15 mouse cellular contexts compared by ENCODE assay signal in the genomic region with DNA sequence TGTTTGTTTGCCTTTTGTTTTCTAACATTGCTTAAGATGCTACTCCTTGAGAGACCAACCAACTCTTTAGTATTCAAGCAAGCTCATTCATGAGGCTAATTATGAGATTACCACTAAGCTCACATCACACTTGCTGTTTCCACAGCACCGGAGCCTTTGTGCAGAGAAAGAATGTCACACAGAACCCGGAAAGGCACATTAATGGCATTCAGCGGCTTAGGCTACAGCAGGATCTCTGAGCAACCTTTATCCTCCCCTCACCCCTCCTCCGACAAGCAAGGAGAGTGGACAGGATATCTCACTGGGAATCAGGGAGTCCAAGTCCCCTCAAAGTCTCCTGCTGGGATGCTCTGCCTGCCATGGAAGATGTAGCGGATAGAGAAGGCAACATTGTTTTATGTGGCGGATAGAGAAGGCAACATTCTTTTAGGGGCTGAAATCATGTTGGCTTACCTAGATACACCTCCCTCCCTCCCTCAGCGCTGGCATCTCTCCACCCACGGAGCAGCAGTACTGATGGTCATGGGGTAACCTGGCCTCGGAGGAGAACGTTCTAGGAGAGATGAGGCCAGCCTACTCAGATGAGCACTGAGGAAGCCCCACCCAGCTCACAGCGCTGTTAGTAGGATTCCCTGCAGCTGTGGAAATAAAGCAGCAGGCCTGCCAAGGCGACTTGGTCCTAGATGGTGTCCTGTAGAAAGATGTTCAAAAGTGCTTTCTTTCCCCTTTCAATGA.
A peak's percentile ranks its signal among the peaks of the same experiment; 100 is the strongest.
DNase-seq lines count a peak whose midpoint lies in the region; ATAC-seq lines count a peak whose summit lies in the region.
"Had no signal": no experiment of that assay in that cellular context is flagged by ENCODE, and none has a peak within 500 bp of the region (broad histone marks: within the 10 kb centered on the region; RNA-seq: fewer than 3 reads in every experiment).

No protein-coding gene starts in this region.

- H3K9ac ChIP-seq in forebrain, embryonic 14.5 days (ENCODE audit: low read length), result no peak overlapping the region
- 0 out of 2 replicates have a peak overlapping the region, but pooled peaks have one; percentile 8 for H3K9ac ChIP-seq in midbrain, embryonic 13.5 days (replicated peaks)
- H3K9ac ChIP-seq: hindbrain, embryonic 14.5 days; lung, embryonic 14.5 days had no signal

- no peaks in the 10 kb centered on the region for H3K9me3 ChIP-seq in forebrain, embryonic 14.5 days (replicated peaks; ENCODE audit: control insufficient read depth, low read length)
- H3K9me3 ChIP-seq in midbrain, embryonic 13.5 days, result no peaks in the 10 kb centered on the region

- peak; percentile 24 for DNase-seq in right cerebral cortex, postnatal 4 days
- no peak for DNase-seq in right cerebral cortex, adult 18-20 months
- peak; percentile 62 for DNase-seq in forebrain, embryonic 14.5 days (ENCODE audit: low spot score)
- DNase-seq in cerebellum, adult 9-10 months, result no peak
- DNase-seq in lung, postnatal 36 days, result no peak
- no peak for DNase-seq in urinary bladder, adult 2 months (ENCODE audit: low spot score)
- DNase-seq: cerebellum, adult 2 months; gastrocnemius, postnatal 10 days; kidney, adult 18-20 months; kidney, postnatal 25 days; layer of hippocampus, adult 9-11 months; lung, embryonic 14.5 days had no signal

- H3K4me3 ChIP-seq in forebrain, embryonic 14.5 days (ENCODE audit: low read depth, low read length), result no peak overlapping the region
- no peak overlapping the region for H3K4me3 ChIP-seq in midbrain, embryonic 13.5 days (replicated peaks)

- WGBS in forebrain, embryonic 14.5 days, result 16% methylated on average over 12 of the region's 12 CpGs
- whole genome bisulfite sequencing in midbrain, embryonic 13.5 days, result 22% methylated on average over 12 of the region's 12 CpGs

- no peak overlapping the region for H3K27ac ChIP-seq in forebrain, embryonic 14.5 days (ENCODE audit: low read depth, low read length)
- peak overlapping the region; percentile 10; the same call in 1 of the 2 replicates for H3K27ac ChIP-seq in midbrain, embryonic 13.5 days
- H3K27ac ChIP-seq: hindbrain, embryonic 14.5 days had no signal

- H3K4me2 ChIP-seq in forebrain, embryonic 14.5 days (ENCODE audit: low read length), result peak overlapping the region; percentile 23; the same call in 1 of the 2 replicates
- peak overlapping the region; percentile 7; the same call in 1 of the 2 replicates for H3K4me2 ChIP-seq in midbrain, embryonic 13.5 days (replicated peaks)
- H3K4me2 ChIP-seq: hindbrain, embryonic 14.5 days; liver, embryonic 11.5 days; lung, embryonic 14.5 days had no signal

- no peaks in the 10 kb centered on the region for H3K36me3 ChIP-seq in forebrain, embryonic 14.5 days (ENCODE audit: control insufficient read depth, insufficient read depth, low read length)
- no peaks in the 10 kb centered on the region for H3K36me3 ChIP-seq in midbrain, embryonic 13.5 days

- H3K27me3 ChIP-seq in forebrain, embryonic 14.5 days (replicated peaks; ENCODE audit: control insufficient read depth, insufficient read depth, low read length), result no peaks in the 10 kb centered on the region
- peaks cover 13% of the 10 kb centered on the region; the same call in 1 of the 2 replicates for H3K27me3 ChIP-seq in midbrain, embryonic 13.5 days

- ATAC-seq in forebrain, embryonic 14.5 days, result peak; percentile 16; the same call in 1 of the 2 replicates
- ATAC-seq in midbrain, embryonic 13.5 days, result no peak

- H3K4me1 ChIP-seq in forebrain, embryonic 14.5 days (ENCODE audit: control insufficient read depth, insufficient read depth, low read length), result peaks cover 4% of the 10 kb centered on the region; the same call in 1 of the 2 replicates
- H3K4me1 ChIP-seq in midbrain, embryonic 13.5 days (replicated peaks), result peaks cover 25% of the 10 kb centered on the region

Comparison
In these comparisons a context has a peak if more than half of its experiments do, and no peak if none do; other contexts are left out.
1. DNase-seq: peak in right cerebral cortex, postnatal 4 days (single experiment) and forebrain, embryonic 14.5 days (single experiment); none in right cerebral cortex, adult 18-20 months (single experiment), cerebellum, adult 9-10 months (single experiment), lung, postnatal 36 days (single experiment) and urinary bladder, adult 2 months (single experiment).